Mouse (Mus musculus) heart, embryonic 15.5 days (tissue): ENCODE data around the gene Polr2f. TPM values are rescaled to one million over a fixed set of nuclear protein-coding genes. Genes with fewer than 3 reads are reported as not detected.

Experiments
- ATAC-seq: fragments of 200-750 bp; cut with Nextera tagmentation; replicated peaks from 2 replicates; pipeline ENCODE4 v1.8.0; 2017; ENCODE audit warnings: low read depth, moderate TSS enrichment; ENCODE audit not compliant: insufficient number of reproducible peaks, insufficient read depth, low FRiP score
- H3K27ac ChIP-seq: fragments of 300-500 bp; sonication (generic); 2 replicates; pipeline ENCODE4 v1.5.1; 2015; ENCODE audit warnings: mild to moderate bottlenecking, inconsistent platforms
- H3K27me3 ChIP-seq: fragments of 300-500 bp; sonication (generic); 2 replicates; pipeline ENCODE4 v1.6.1; 2015; ENCODE audit warnings: inconsistent platforms
- H3K36me3 ChIP-seq: fragments of 300-500 bp; sonication (generic); 2 replicates; pipeline ENCODE4 v1.6.1; 2015; ENCODE audit warnings: mild to moderate bottlenecking, inconsistent platforms
- H3K4me1 ChIP-seq: fragments of 300-500 bp; sonication (generic); replicated peaks from 2 replicates; pipeline ENCODE4 v1.6.1; 2015; ENCODE audit warnings: inconsistent platforms
- H3K4me2 ChIP-seq: fragments of 300-500 bp; sonication (generic); 2 replicates; pipeline ENCODE4 v1.6.1; 2015; ENCODE audit warnings: inconsistent platforms, mild to moderate bottlenecking, moderate library complexity
- H3K4me3 ChIP-seq: fragments of 300-500 bp; sonication (generic); 2 replicates; pipeline ENCODE4 v1.5.1; 2015; ENCODE audit warnings: mild to moderate bottlenecking, inconsistent platforms
- H3K9ac ChIP-seq: fragments of 300-500 bp; sonication (generic); 2 replicates; pipeline ENCODE4 v1.6.1; 2015; ENCODE audit warnings: mild to moderate bottlenecking, inconsistent platforms
- H3K9me3 ChIP-seq: fragments of 300-500 bp; sonication (generic); replicated peaks from 2 replicates; pipeline ENCODE4 v1.6.1; 2016; ENCODE audit warnings: inconsistent platforms
- WGBS: fragments of 180-500 bp; shearing (Covaris S2); methylation state at CpG from one replicate; pipeline ENCODE4 v1.1.7; 2015; ENCODE audit warnings: mixed read lengths; 5-methylcytosine and 5-hydroxymethylcytosine counted together
- polyA plus RNA-seq: library from polyadenylated mRNA; unstranded; fragments of >200 nt; fragmentation: Nextera tagmentation; extraction: Ambion mirVana; gene quantifications from 2 replicates; pipeline ENCODE4 v1.2.1, GENCODE M21; 2015

Gene Polr2f
- polyA plus RNA-seq, 1 experiment from 2014 or later: 240 TPM

DNA sequence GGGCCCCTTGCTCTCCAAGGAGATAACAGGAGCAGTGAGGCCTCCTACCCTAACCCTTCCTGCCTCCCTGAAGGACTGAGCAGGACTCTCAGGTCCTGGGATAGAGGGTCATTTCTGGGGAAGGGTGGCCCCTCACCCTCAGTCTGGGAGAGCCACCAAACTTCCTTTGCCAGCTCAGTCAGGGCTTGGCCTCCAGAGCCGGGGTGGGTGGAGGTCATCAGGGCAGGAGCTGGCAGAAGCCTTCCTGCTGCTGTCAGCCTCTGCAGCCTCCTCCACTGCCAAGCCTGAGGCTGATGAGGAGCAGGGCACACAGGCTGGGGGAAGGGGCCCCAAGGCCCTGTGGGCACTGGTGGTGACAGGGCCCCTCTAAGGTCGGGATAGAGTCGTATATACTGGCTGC is 14.8 kb downstream of the Polr2f start:
- ATAC-seq: 0 out of 2 replicates have a peak, but pooled peaks have one; percentile 15
- no peak overlapping the region for H3K4me2 ChIP-seq
- H3K9me3 ChIP-seq: no peaks in the 10 kb centered on the region
- no peak overlapping the region for H3K9ac ChIP-seq
- H3K4me3 ChIP-seq: no peak overlapping the region
- H3K27ac ChIP-seq: no peak overlapping the region
- H3K27me3 ChIP-seq: peaks cover 34% of the 10 kb centered on the region
- H3K4me1 ChIP-seq: peaks cover 9% of the 10 kb centered on the region
- WGBS: 30% methylated on average over 3 of the region's 3 CpGs
- peaks cover 15% of the 10 kb centered on the region; the same call in 1 of the 2 replicates for H3K36me3 ChIP-seq

DNA sequence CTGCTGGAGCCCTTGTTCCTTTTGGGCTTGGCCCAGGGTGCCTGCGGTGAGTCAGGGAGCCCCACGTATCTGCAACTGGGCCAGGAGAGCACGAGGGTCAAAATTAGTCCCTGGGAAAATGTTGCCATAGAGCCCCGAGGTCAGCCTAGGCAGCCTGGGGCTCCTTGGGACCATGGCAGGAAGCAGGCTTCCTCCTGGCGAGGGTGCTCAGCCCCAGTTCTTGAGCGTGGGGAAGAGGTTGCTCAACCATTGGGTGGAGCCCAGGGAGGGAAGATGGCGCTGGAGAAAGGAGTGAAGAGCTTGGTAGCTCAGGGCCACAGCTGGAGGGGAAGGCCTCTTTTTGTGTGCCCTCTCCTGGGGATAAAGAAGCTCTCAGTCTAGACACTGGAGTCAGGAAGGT is 21.5 kb downstream of the Polr2f start:
- H3K4me2 ChIP-seq: no peak overlapping the region
- no peaks in the 10 kb centered on the region for H3K9me3 ChIP-seq
- 74% methylated on average over 7 of the region's 7 CpGs for WGBS
- no peaks in the 10 kb centered on the region for H3K36me3 ChIP-seq
- peaks cover 89% of the 10 kb centered on the region for H3K27me3 ChIP-seq
- no peak overlapping the region for H3K9ac ChIP-seq
- H3K4me1 ChIP-seq: peaks cover 15% of the 10 kb centered on the region
- H3K27ac ChIP-seq: no peak overlapping the region
- no peak for ATAC-seq
- no peak overlapping the region for H3K4me3 ChIP-seq

DNA sequence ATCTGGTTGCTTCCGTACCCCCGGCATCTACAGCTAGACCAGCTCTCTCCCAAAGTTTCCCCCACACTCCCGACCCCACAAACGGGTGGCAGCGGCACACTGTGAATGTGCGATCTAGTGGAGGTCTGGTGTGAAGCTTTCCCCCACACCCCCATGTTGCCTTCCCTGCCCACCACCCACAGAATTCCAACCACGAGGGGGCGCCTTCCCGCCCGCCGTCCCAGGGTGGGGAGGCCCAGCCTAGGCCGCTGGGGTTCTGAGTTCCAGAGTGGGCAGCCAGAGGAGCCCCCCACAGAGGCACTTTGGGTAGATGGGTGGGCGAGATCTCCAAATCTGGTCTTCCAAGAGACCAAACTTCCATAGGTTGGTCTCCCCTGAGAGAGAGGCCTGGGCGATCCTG is 22.0 kb downstream of the Polr2f start:
- peaks cover 88% of the 10 kb centered on the region for H3K27me3 ChIP-seq
- H3K9ac ChIP-seq: no peak overlapping the region
- H3K27ac ChIP-seq: no peak overlapping the region
- 38% methylated on average over 14 of the region's 14 CpGs for WGBS
- H3K4me2 ChIP-seq: no peak overlapping the region; the same call in 1 of the 2 replicates
- no peaks in the 10 kb centered on the region for H3K36me3 ChIP-seq
- H3K4me1 ChIP-seq: peaks cover 15% of the 10 kb centered on the region
- no peak overlapping the region; the same call in 1 of the 2 replicates for H3K4me3 ChIP-seq
- H3K9me3 ChIP-seq: no peaks in the 10 kb centered on the region
- ATAC-seq: no peak

DNA sequence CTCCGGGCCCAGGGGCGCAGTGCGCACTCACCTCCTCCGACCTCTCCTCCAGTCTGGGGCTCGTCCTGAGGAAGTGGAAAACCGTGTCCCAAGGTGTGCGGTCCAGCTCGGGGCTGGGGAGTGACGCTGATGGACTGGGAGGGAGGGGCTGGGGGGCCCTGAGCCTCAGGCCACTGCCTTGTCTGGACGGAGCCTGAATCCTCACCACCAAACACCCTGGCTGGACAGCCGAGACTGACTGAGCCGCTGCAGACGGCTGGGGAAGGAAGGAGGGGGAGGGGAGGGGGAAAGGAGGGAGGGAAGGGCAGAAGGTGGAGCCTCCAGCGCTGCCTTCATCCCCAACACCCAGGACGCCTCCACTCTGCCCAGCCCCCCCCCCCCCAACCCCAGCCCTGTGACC is 23.4 kb downstream of the Polr2f start:
- no peaks in the 10 kb centered on the region for H3K36me3 ChIP-seq
- H3K4me2 ChIP-seq: no peak overlapping the region
- peaks cover 88% of the 10 kb centered on the region for H3K27me3 ChIP-seq
- no peak overlapping the region for H3K27ac ChIP-seq
- 10% methylated on average over 15 of the region's 15 CpGs for WGBS
- ATAC-seq: no peak
- H3K4me3 ChIP-seq: no peak overlapping the region
- no peaks in the 10 kb centered on the region for H3K9me3 ChIP-seq
- no peak overlapping the region for H3K9ac ChIP-seq
- peaks cover 15% of the 10 kb centered on the region for H3K4me1 ChIP-seq

- WGBS: 56% methylated on average over 5 of the region's 5 CpGs
- Histone ChIP-seq H3K9me3 (no peaks in the 10 kb centered on the region), H3K9ac (no peak within 1 kb of the TSS), H3K4me2 (no peak within 1 kb of the TSS), H3K27me3 (peaks cover 80% of the 10 kb centered on the region), H3K36me3 (no peaks in the 10 kb centered on the region), H3K4me3 (no peak within 1 kb of the TSS), H3K4me1 (peaks cover 15% of the 10 kb centered on the region), H3K27ac (no peak within 1 kb of the TSS)
- ATAC-seq: no peak
Measured at GRCm38 (mm10) chr15:79165140-79165539, 24.3 kb downstream of the Polr2f start, which contains the start of gene Sox10. Sox10 (minus strand) TSS chr15:79165240.

- Histone ChIP-seq H3K36me3 (no peaks in the 10 kb centered on the region), H3K4me2 (no peak overlapping the region), H3K27me3 (peaks cover 64% of the 10 kb centered on the region), H3K4me3 (no peak overlapping the region), H3K9ac (no peak overlapping the region), H3K27ac (no peak overlapping the region), H3K4me1 (peaks cover 15% of the 10 kb centered on the region), H3K9me3 (no peaks in the 10 kb centered on the region)
- ATAC-seq: 0 out of 2 replicates have a peak, but pooled peaks have one; percentile 4
- WGBS: 46% methylated on average over 8 of the region's 8 CpGs
Measured at GRCm38 (mm10) chr15:79166712-79167111, 25.9 kb downstream of the Polr2f start.

GRCm38 (mm10) chr15:79176905-79177304 is 36.1 kb downstream of the Polr2f start:
- Histone ChIP-seq H3K4me2 (no peak overlapping the region), H3K4me1 (no peaks in the 10 kb centered on the region), H3K36me3 (no peaks in the 10 kb centered on the region), H3K9ac (no peak overlapping the region), H3K9me3 (no peaks in the 10 kb centered on the region), H3K27ac (no peak overlapping the region), H3K4me3 (no peak overlapping the region), H3K27me3 (no peaks in the 10 kb centered on the region)
- WGBS: 69% methylated on average over 6 of the region's 6 CpGs
- ATAC-seq: no peak

GRCm38 (mm10) chr15:79185213-79185612 is 44.4 kb downstream of the Polr2f start:
- Histone ChIP-seq H3K9ac (no peak overlapping the region), H3K4me1 (no peaks in the 10 kb centered on the region), H3K27me3 (no peaks in the 10 kb centered on the region; the same call in 1 of the 2 replicates), H3K4me3 (no peak overlapping the region), H3K27ac (no peak overlapping the region), H3K4me2 (no peak overlapping the region), H3K9me3 (no peaks in the 10 kb centered on the region), H3K36me3 (no peaks in the 10 kb centered on the region)
- WGBS: 83% methylated on average over 10 of the region's 10 CpGs
- ATAC-seq: no peak

DNA sequence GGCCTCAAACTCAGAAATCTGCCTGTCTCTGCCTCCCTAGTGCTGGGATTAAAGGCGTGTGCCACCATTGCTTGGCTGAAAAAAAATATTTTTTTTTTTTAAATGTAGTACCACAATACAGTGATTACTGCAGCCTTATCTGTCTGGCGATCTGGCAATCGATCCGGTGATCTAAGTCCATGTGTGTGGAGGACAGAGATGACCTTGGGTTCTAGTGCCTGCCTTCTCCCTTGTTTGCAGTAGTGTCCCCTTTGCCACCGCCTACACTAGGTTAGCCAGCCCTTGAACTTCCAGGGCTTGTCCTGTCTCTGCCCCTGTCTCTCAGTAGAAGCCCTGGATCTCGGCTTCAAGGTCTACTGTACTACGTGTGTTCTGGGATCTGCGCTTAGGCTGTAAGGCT is 47.0 kb downstream of the Polr2f start:
- H3K9me3 ChIP-seq: no peaks in the 10 kb centered on the region
- H3K4me2 ChIP-seq: no peak overlapping the region
- no peaks in the 10 kb centered on the region; the same call in 1 of the 2 replicates for H3K27me3 ChIP-seq
- no peaks in the 10 kb centered on the region for H3K36me3 ChIP-seq
- H3K4me1 ChIP-seq: peaks cover 5% of the 10 kb centered on the region
- no peak overlapping the region for H3K9ac ChIP-seq
- 85% methylated on average over 8 of the region's 8 CpGs for WGBS
- ATAC-seq: no peak
- H3K27ac ChIP-seq: no peak overlapping the region
- H3K4me3 ChIP-seq: no peak overlapping the region

GRCm38 (mm10) chr15:79191426-79191825 is 50.6 kb downstream of the Polr2f start:
- WGBS: 91% methylated on average over 2 of the region's 2 CpGs
- no peak overlapping the region for H3K9ac ChIP-seq
- H3K27me3 ChIP-seq: no peaks in the 10 kb centered on the region; the same call in 1 of the 2 replicates
- H3K4me3 ChIP-seq: no peak overlapping the region
- peaks cover 36% of the 10 kb centered on the region for H3K4me1 ChIP-seq
- ATAC-seq: no peak
- H3K4me2 ChIP-seq: no peak overlapping the region
- H3K36me3 ChIP-seq: no peaks in the 10 kb centered on the region
- H3K27ac ChIP-seq: no peak overlapping the region
- no peaks in the 10 kb centered on the region for H3K9me3 ChIP-seq

DNA sequence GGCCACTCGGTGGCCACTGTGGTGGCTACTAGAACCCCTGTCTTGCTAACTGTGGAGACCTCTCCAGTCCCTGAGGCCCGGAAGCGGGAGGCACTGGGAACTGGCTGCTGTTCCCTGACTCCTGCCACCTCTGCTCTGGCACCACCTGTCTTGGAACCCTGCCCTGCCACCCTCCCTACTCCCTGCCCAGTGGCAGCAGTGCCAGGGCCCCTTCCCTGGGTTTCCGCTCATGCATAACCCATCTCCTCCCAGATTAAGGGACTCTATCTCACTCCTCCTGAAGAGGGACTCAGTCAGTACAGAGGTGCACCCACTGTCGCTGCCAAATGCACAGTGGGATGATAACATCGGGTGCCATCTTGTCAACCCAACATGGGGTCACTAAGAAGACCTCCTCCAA is 51.6 kb downstream of the Polr2f start:
- H3K9ac ChIP-seq: no peak overlapping the region

More for the DNA sequence above, 51.6 kb downstream of the Polr2f start:
- Histone ChIP-seq H3K36me3 (no peaks in the 10 kb centered on the region), H3K4me3 (no peak overlapping the region), H3K4me2 (peak overlapping the region; percentile 43), H3K9me3 (no peaks in the 10 kb centered on the region), H3K4me1 (peaks cover 36% of the 10 kb centered on the region), H3K27me3 (no peaks in the 10 kb centered on the region; the same call in 1 of the 2 replicates), H3K27ac (peak overlapping the region; percentile 83)
- ATAC-seq: no peak
- WGBS: 92% methylated on average over 6 of the region's 6 CpGs
